Mouse (Mus musculus): ENCODE results near the gene Sez6l.

The Sez6l gene

GRCm38 (mm10) chr5:112584155-112584769, 7.3 kb upstream of the Sez6l start:
- no peak for DNase-seq (ENCODE audit: low spot score in 2 of 2)

DNA sequence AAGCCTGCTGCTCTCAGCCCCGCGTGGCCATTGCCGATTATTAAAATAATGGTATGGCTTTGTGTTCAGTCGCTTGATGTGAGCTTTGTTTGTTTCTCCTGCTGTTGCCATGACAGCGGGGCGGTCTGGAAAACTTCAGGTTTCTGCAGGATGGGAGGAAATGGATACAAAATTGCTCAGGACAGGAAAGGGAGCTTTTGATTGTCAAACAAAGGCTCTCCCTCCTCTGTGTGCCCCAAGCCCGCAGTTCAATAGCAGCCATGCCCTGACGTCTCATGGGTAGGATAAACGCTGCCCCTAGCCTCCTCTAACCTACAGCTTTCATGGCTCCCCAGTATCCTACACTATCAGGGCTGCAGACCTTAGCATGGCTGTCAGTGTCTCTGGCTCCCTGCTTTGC, 6.3 kb upstream of the Sez6l start:
- no peak for DNase-seq (ENCODE audit: low spot score in 2 of 2)

- no peak for DNase-seq (ENCODE audit: low spot score in 2 of 2)
These were observed 765 bp upstream of the Sez6l start for GRCm38 (mm10) chr5:112577750-112578149.

DNA sequence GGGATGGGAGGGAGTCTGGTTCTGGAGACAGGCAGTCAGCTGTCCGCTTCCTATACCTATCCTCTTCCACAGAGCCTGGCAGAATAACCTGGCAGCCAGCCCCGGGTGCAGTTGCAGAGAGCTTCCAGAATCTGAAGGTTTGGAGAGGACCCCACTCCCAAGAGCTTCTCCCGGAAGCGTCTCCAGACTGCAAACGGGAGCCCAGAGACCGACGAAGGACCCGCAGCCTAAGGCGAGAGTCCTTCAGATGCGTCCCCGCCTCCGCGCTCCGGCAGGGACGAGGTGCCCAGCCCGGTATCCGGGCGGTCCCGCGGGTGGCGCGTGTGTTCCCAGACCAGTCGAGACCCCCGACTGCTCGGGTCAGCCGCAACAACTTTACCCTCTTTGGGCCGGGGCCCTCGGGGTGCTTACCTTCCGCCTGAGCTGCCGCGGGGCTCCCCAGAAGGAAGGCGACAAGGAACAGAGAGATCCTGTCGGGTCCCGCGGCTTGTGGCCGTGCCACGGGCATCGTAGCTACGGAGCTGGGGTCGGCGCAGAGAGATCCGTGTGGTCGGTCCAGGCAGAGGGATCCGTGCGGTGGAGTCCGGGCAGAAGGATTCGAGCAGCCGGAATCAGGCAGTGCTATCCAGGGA, 508 bp downstream of the Sez6l start:
- no peak for DNase-seq (ENCODE audit: low spot score in 2 of 2)

DNA sequence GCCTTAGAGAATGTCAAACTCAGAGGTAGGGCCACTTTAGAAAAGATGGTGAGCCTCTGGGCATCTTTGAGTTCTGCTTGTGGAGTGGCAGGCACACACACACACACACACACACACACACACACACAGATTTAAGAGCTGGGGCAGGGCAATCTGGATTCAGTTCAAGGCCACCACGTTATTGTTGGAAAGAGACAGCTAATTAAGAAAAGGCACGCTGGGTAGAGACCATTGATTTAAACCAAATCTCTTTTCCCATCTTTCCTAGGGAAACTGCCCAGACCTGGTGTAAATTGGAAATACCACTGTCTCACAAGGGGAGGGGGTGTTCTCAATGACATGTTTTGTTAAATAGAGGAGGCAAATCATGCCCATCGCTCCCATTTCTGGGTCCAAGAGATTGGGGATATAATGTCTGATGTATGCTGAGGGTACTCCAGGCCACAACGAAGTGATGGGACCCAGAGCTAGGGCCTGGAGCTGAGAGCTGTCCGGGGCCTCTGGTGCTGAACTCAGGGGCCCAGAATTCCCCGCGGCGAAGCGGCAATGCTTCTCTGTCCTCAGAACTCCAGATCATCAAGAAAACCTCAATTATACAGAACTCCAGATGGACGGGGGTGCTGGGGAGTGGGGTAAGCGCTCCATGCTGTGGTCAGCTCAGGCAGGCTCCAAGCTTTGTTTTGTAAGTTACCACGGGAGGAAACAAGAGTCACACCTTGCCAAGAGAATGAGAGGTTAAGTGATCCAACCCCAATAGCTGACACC, 1.7 kb downstream of the Sez6l start:
- no peak for DNase-seq (ENCODE audit: low spot score in 2 of 2)

DNA sequence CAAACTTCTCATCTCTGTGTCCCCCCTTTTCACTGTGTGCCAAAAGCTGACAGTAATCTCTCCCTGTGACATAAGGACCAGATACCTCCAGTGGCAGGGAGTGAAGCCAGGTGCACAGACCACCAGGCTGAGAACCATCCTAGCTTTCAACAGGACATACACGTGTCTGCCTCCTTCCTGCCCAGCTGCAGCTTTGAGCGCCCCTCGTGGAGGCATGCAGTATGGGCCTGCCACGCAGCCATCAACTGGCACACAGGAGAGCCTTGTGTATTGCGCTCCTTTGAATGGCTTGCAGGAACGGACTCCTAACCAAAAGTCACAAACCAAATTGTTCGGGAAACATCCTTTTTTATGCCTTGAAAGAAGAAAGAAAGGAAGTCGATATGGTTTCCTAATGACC, 3.1 kb downstream of the Sez6l start:
- no peak for DNase-seq (ENCODE audit: low spot score in 2 of 2)

DNA sequence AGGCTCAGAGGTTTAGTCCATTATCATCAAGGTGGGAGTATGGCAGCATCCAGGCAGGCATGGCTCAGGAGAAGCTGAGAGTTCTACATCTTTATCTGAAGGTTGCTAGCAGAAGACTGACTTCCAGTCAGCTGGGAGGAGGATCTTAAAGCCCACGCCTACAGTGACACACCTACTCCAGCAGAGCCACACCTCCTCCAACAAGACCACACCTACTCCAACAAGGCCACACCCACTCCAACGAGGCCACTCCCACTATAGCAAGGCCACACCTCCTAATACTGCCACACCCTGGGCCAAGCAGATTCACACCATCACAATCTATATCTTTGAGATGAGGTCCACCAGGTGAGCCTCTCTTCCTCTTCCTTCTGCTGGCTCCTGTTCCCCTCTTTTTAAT, 4.8 kb downstream of the Sez6l start:
- no peak for DNase-seq (ENCODE audit: low spot score in 2 of 2)

GRCm38 (mm10) chr5:112565489-112565888, 11.5 kb downstream of the Sez6l start:
- no peak for DNase-seq (ENCODE audit: low spot score in 2 of 2)

- no peak for DNase-seq (ENCODE audit: low spot score in 2 of 2)
These were observed 11.9 kb downstream of the Sez6l start for GRCm38 (mm10) chr5:112565083-112565482.

DNA sequence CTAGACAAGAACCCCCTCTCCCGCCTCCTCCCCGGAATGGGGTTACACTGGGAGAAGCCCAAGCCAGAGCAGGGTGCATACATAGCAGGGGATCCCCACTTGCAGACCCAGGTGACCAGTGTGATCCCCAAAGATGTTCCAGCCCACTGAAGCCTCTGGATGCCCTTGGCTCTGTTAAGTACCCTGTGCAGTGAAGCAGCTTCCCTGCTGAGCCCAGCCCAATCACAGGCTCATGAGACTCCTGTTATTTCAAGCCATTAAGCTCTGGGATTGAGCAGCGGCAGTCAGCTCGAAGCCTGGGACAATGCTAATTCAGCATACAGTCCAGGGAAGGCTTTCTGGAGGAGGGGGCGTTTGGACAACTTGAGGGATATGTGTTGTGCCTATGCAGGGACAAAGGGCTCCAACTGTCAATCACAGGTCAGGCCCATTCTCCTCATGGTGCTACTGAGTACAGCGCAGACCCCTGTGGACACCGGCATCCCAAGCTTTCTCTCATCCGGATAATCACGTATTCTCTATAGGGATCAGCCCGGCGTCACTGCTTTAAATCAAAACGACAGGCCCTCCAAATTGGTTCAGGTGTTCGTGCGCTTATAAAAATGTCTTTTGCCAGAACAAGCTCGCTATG, 16.0 kb downstream of the Sez6l start:
- no peak for DNase-seq (ENCODE audit: low spot score in 2 of 2)

GRCm38 (mm10) chr5:112560139-112560538, 16.8 kb downstream of the Sez6l start:
- no peak for DNase-seq (ENCODE audit: low spot score in 2 of 2)

- no peak for DNase-seq (ENCODE audit: low spot score in 2 of 2)
These were observed 19.6 kb downstream of the Sez6l start for GRCm38 (mm10) chr5:112557396-112557795.

DNA sequence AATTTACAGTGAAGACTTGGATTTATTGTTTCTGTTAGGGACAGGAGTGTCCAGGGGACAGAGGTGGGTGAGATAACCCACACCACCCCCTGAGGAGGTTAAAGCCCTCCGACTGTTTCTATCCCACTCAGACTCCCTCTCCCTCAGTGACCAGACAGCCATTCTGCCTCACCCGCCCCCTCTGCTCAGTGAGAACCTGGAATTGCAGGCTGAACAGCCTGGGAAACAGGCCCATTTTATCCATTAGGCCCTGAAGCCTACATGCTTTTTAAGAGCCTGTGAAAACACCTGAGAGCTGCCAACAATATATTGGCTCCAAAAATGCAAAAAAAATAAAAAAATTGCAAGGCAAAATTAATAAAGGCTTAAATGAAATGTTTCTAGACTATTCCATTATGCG, 20.3 kb downstream of the Sez6l start:
- no peak for DNase-seq (ENCODE audit: low spot score in 2 of 2)

DNA sequence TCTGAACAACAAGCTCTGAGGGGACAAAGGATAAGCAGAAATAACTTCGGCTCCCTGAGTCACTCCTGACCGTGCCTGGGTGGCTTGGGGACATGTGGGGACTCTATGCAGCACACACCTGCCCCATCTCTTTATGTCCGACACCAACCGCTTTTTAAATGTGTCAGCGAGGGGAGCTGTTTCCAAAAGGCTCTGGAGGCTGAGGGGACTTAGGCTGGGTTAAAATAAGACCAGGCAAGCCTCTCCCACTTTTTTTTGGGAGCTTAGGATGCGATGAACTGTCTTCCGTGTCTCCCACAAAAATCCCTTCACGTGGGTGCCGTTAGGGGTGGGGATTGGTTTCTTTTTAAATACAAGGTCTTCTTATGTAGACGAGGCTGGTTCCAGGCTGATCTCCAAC, 22.5 kb downstream of the Sez6l start:
- DNase-seq (ENCODE audit: low spot score in 2 of 2), result no peak

DNA sequence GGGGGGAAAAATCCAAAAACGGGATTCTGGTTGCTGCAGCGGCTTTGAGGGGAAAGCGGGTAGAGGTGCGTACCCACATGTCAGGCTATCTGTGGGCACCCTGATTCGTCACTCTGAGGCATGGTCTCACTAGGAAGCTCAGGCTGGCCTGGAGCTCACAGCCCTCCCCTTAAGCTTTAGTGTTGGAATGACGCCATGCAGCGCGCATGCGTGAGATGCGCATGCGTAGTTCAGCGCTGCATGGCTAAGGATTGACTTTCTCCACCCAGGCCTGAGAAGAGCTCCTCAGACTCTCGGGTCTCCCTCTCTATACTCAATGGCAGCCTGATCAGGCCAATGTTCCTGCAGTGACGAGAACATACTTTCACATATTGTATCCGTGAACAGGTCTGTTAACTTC, 24.2 kb downstream of the Sez6l start:
- no peak for DNase-seq (ENCODE audit: low spot score in 2 of 2)

DNA sequence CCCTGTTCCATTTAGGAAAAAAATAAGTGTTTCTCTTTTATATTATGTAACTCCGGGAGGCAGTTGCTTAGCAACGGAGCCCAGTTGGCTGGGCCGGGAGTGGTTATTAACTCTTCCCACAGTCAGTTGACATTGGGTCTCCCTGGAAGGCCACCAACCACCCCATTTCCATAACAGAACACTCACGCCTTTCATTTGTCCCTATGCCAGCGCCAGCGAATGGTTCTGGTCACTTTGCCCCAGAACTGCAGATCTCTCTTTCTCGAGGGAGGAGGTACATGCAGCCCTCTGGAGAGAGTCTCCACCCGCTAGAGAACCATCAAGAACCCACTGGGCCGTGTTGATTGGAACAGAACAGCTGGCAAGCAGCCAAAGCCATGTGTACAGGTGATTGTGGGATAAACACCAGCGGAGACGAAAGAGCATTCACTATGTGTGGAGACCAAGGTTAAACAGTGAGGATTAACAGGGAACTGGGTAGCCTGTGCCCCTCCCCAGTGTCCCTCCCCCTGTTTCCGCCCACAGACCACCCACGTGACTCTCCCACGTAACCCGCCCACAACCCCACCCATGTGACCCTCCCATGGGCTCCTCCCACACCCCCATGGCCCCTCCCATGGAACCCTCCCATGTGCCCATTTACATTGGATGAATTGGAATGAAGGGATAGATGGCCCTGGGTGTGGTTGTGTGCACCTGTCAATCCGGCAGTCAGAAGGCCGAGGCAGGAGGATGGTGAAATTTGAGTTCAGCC, 24.8 kb downstream of the Sez6l start:
- no peak for DNase-seq (ENCODE audit: low spot score in 2 of 2)

GRCm38 (mm10) chr5:112548846-112549620, 28.0 kb downstream of the Sez6l start:
- DNase-seq (ENCODE audit: low spot score in 2 of 2), result no peak

- no peak for DNase-seq (ENCODE audit: low spot score in 2 of 2)
These were observed 30.2 kb downstream of the Sez6l start for GRCm38 (mm10) chr5:112546771-112547170.

GRCm38 (mm10) chr5:112538295-112538694, 38.7 kb downstream of the Sez6l start:
- DNase-seq (ENCODE audit: low spot score in 2 of 2), result no peak

DNA sequence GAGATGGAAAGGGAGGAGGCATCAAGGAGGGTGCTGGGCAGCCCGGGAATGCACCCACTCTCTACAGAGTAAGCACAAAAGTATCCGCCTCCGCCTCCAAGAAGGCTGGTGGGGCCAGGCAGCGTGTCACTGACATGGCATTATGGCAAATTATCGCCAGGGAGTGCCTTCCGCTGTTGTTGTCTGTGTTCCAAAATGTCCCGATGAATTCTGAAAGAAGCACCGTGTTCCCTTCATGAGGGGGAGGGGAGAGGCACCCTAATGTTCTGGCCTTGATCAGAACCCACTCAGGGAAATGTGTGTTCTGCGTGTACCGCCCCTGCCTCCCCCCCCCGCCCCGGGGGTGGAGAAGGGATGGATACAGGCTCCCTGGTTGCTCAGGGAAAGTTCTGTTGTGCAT, 41.1 kb downstream of the Sez6l start:
- no peak for DNase-seq (ENCODE audit: low spot score in 2 of 2)

GRCm38 (mm10) chr5:112534146-112534545, 42.8 kb downstream of the Sez6l start:
- DNase-seq (ENCODE audit: low spot score in 2 of 2), result no peak

Data from natural killer cell, adult 2 months (primary cell).